Comparison of ENCODE assay signal across 8 mouse cellular contexts in genomic region chr5:140830314-140831063, GRCm38 (mm10). TPM values are rescaled to one million over a fixed set of nuclear protein-coding genes. Genes with fewer than 3 reads are reported as not detected.
DNase-seq lines count a peak whose midpoint lies in the region; ATAC-seq lines count a peak whose summit lies in the region.

TSS of gene Gna12 (minus strand) at chr5:140830431.

- peak; percentile 98 to 99 for DNase-seq in B cell, adult 2 months
- DNase-seq in brain, adult 2 months (ENCODE audit: low read depth, low spot score): peak; percentile 100
- DNase-seq in heart, embryonic 10.5 days (ENCODE audit: low spot score): peak; percentile 100
- DNase-seq in liver: peak; percentile 99
- DNase-seq in spleen, postnatal 4 days (ENCODE audit: low spot score in 2 of 2): peak; percentile 96 to 98

- peak within 1 kb of the TSS; percentile 86 for H3K9ac ChIP-seq in kidney, embryonic 15.5 days

- H3K36me3 ChIP-seq in heart, embryonic 10.5 days: peaks cover under 1% of the 10 kb centered on the region; the same call in 1 of the 2 replicates
- no peaks in the 10 kb centered on the region for H3K36me3 ChIP-seq in kidney, embryonic 15.5 days

- H3K27me3 ChIP-seq in heart, embryonic 10.5 days (ENCODE audit: insufficient read depth, poor library complexity, severe bottlenecking): no peaks in the 10 kb centered on the region
- H3K27me3 ChIP-seq in kidney, embryonic 15.5 days: no peaks in the 10 kb centered on the region

- peak within 1 kb of the TSS; percentile 90 for H3K4me3 ChIP-seq in heart, embryonic 10.5 days
- H3K4me3 ChIP-seq in kidney, embryonic 15.5 days (replicated peaks): peak within 1 kb of the TSS; percentile 76

- H3K9me3 ChIP-seq in heart, embryonic 10.5 days: no peaks in the 10 kb centered on the region
- no peaks in the 10 kb centered on the region for H3K9me3 ChIP-seq in kidney, embryonic 15.5 days (replicated peaks)

- WGBS in heart, embryonic 10.5 days: 3% methylated on average over 49 of the region's 49 CpGs
- under 1% methylated on average over 41 of the region's 49 CpGs for whole genome bisulfite sequencing in kidney, embryonic 15.5 days

- H3K4me2 ChIP-seq in kidney, embryonic 15.5 days: peak within 1 kb of the TSS; percentile 93

- H3K27ac ChIP-seq in heart, embryonic 10.5 days: peak within 1 kb of the TSS; percentile 95
- peak within 1 kb of the TSS; percentile 81 for H3K27ac ChIP-seq in kidney, embryonic 15.5 days

- H3K4me1 ChIP-seq in heart, embryonic 10.5 days: peaks cover 42% of the 10 kb centered on the region
- peaks cover 37% of the 10 kb centered on the region for H3K4me1 ChIP-seq in kidney, embryonic 15.5 days

- peak; percentile 95 for ATAC-seq in erythroblast, adult 5-6 weeks (replicated peaks; ENCODE audit: low FRiP score, poor library complexity, severe bottlenecking)
- ATAC-seq in kidney, embryonic 15.5 days (replicated peaks; ENCODE audit: low FRiP score): peak; percentile 97
- peak; percentile 99 for ATAC-seq in monocyte, adult 5-6 weeks (replicated peaks; ENCODE audit: insufficient number of reproducible peaks, low FRiP score, low TSS enrichment, poor library complexity, severe bottlenecking)

RNA-seq across cellular contexts. Expression of gene Gna12, which starts in this region (rescaled TPM):
- total RNA-seq in erythroblast, adult 5-6 weeks (2015; ENCODE audit: low replicate concordance): 12.1 and 16.1 TPM in 2 replicates
- total RNA-seq in erythroblast, adult 5-6 weeks (2017; ENCODE audit: low replicate concordance): 9.9 and 11.5 TPM in 2 replicates
- 12.5 and 17.6 TPM in 2 replicates for polyA plus RNA-seq in heart, embryonic 10.5 days (2016; fragmentation: Nextera tagmentation; extraction: Ambion mirVana)
- polyA plus RNA-seq in kidney, embryonic 15.5 days (2015; fragmentation: Nextera tagmentation; extraction: Ambion mirVana): 15.9 and 16.1 TPM in 2 replicates
- 10.1 to 11.7 TPM (median 10.6 TPM) in 3 replicates for total RNA-seq in monocyte, adult 5-6 weeks (2017)

Comparison
In these comparisons a context has a peak if more than half of its experiments do, and no peak if none do; other contexts are left out.
1. Peak in every context shown above with its lines: DNase-seq, ATAC-seq, H3K4me3 ChIP-seq and H3K27ac ChIP-seq.